Mouse (Mus musculus) retina, adult 2 months (tissue): ENCODE results near the gene Slc28a2.
"Not testable (repeated sequence)": the region's sequence is repeated elsewhere in the genome, so short reads cannot be mapped to it uniquely, and the experiment has no call there.

Source experiments
- DNase-seq: peaks from one replicate; pipeline ENCODE4 v3.0.0-alpha.2; 2012; ENCODE audit warnings: low read depth, low spot score

Gene Slc28a2

GRCm38 (mm10) chr2:122467351-122468013 lies 41.2 kb downstream of the Slc28a2 start:
- DNase-seq, result peak; percentile 75

GRCm38 (mm10) chr2:122469221-122469620 lies 42.9 kb downstream of the Slc28a2 start:
- no peak for DNase-seq

GRCm38 (mm10) chr2:122476585-122476984 lies 50.3 kb downstream of the Slc28a2 start:
- DNase-seq, result no peak

DNA sequence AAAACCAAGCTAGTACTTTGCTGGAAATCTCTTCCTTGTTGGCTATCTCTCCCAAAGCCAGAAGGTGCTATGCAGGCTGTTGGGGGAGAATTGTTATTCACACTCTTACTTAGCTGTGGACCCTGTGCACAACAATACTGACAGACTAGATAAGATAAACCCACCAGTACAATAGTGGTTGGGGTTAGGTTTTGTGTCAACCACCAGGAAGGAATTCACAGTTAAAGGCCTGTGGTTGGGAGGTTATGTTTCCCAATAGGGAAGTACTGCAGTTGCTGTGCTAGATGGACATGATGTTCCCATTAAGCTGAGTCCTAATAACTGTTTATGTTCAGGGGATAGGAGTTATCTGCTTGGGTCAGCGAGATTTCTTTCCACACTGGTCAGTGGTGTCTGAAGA lies 57.5 kb downstream of the Slc28a2 start:
- not testable (repeated sequence) for DNase-seq

DNA sequence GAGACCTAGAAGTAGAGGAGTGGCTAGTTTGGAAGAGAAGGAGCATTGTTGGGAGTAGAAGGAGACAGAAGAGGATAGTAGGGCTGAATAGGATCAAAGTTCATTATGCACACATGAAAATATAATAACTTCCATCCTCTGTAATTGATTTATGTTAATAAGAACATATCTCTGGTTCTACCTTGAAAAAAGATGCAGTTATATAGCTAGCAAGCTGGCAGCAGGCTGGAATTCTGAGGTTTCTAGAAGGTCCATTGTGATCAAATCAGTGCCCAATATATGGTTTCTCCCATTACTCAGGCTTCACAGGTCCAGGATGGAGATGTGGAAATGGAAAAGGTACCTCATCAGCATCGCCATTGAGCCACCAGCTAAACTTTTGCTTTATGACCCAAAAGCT lies 58.4 kb downstream of the Slc28a2 start, which contains the start of gene Gm14085:
Gene Gm14085, plus strand, starts transcription at position 301 of the 400 bp plus-strand sequence.
- DNase-seq, result no peak

DNA sequence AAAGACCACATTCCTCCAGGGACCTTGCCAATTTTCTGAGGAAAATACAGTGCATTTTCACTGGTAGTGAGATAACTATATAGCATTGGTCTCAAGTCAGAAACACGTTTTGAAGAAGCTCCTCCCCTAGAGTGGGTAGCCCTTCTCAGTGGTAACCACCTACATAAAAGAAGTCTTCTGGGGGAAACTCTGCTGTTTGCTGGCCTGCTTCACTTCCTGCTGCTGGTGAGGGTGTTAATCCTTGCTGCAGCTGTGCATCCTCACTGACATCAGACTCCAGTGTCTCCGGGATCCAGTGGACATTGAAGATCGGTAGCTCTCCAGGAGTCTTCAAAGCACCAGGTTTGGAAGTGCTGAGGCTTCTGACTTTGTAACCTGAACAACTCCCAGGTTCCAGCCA lies 59.4 kb downstream of the Slc28a2 start:
- DNase-seq, result not testable (repeated sequence)

- not testable (repeated sequence) for DNase-seq
Measured at GRCm38 (mm10) chr2:122486122-122486521, 59.8 kb downstream of the Slc28a2 start.

- DNase-seq, result no peak
Measured at GRCm38 (mm10) chr2:122486674-122487073, 60.4 kb downstream of the Slc28a2 start.
